Mouse (Mus musculus) heart, postnatal 0 days (tissue): Measurements from ENCODE around the gene Carm1. TPM values are rescaled to one million over a fixed set of nuclear protein-coding genes. Genes with fewer than 3 reads are reported as not detected.
A peak's percentile ranks its signal among the peaks of the same experiment; 100 is the strongest.

Experiments used
- ATAC-seq: fragments of 200-750 bp; cut with Nextera tagmentation; 2 replicates; pipeline ENCODE4 v1.8.0; 2017; ENCODE audit warnings: low read depth, moderate number of reproducible peaks, moderate library complexity; ENCODE audit not compliant: insufficient read depth
- DNase-seq: peaks from one replicate; pipeline ENCODE4 v3.0.0-alpha.2; 2016; ENCODE audit warnings: low spot score
- H3K27ac ChIP-seq: fragments of 300-500 bp; sonication (generic); 2 replicates; pipeline ENCODE4 v1.5.1; 2014; ENCODE audit warnings: low read depth, mild to moderate bottlenecking
- H3K27me3 ChIP-seq: fragments of 300-500 bp; sonication (generic); 2 replicates; pipeline ENCODE4 v1.6.1; 2014; ENCODE audit warnings: low read length, mixed read lengths; ENCODE audit not compliant: control insufficient read depth, insufficient read depth
- H3K36me3 ChIP-seq: fragments of 300-500 bp; sonication (generic); replicated peaks from 2 replicates; pipeline ENCODE4 v1.6.1; 2014; ENCODE audit warnings: low read length, mixed read lengths; ENCODE audit not compliant: control insufficient read depth, insufficient read depth
- H3K4me1 ChIP-seq: fragments of 300-500 bp; sonication (generic); 2 replicates; pipeline ENCODE4 v1.6.1; 2014; ENCODE audit warnings: antibody characterized with exemption; ENCODE audit not compliant: control insufficient read depth, insufficient read depth
- H3K4me2 ChIP-seq: fragments of 300-500 bp; sonication (generic); 2 replicates; pipeline ENCODE4 v1.6.1; 2014; ENCODE audit warnings: low read depth, mild to moderate bottlenecking, low read length, moderate library complexity
- H3K4me3 ChIP-seq: fragments of 300-500 bp; sonication (generic); 2 replicates; pipeline ENCODE4 v1.5.1; 2014; ENCODE audit warnings: low read depth, low read length
- H3K9ac ChIP-seq: fragments of 300-500 bp; sonication (generic); replicated peaks from 2 replicates; pipeline ENCODE4 v1.6.1; 2014; ENCODE audit warnings: low read depth, low read length, mixed read lengths
- H3K9me3 ChIP-seq: fragments of 300-500 bp; sonication (generic); replicated peaks from 2 replicates; pipeline ENCODE4 v1.6.1; 2016; ENCODE audit warnings: low read length; ENCODE audit not compliant: control insufficient read depth
- CTCF ChIP-seq: IDR thresholded peaks from 2 replicates; pipeline ENCODE4 v1.5.1; 2016; ENCODE audit warnings: antibody characterized with exemption, control low read depth, low read depth
- EP300 ChIP-seq: IDR thresholded peaks from 2 replicates; pipeline ENCODE4 v1.6.1; 2016; ENCODE audit warnings: antibody characterized with exemption, low read depth
- WGBS: fragments of 180-500 bp; shearing (Covaris S2); extraction: QIAGEN DNeasy Blood & Tissue Kit; methylation state at CpG from one replicate; pipeline ENCODE4 v1.1.7; 2014; 5-methylcytosine and 5-hydroxymethylcytosine counted together
- polyA plus RNA-seq: library from polyadenylated mRNA; unstranded; fragments of >200 nt; fragmentation: Nextera tagmentation; extraction: Ambion mirVana; gene quantifications from 2 replicates; pipeline ENCODE4 v1.2.1, GENCODE M21; 2015
- total RNA-seq: library from RNA; depleted of rRNA; stranded (reverse); fragments of >200 nt; gene quantifications from 2 replicates; pipeline ENCODE4 v1.2.3, GENCODE M21; 2014; ENCODE audit warnings: low replicate concordance

The Carm1 gene
- total and polyA plus RNA-seq, 2 experiments from 2014 or later = 12.7 to 78.3 TPM

DNA sequence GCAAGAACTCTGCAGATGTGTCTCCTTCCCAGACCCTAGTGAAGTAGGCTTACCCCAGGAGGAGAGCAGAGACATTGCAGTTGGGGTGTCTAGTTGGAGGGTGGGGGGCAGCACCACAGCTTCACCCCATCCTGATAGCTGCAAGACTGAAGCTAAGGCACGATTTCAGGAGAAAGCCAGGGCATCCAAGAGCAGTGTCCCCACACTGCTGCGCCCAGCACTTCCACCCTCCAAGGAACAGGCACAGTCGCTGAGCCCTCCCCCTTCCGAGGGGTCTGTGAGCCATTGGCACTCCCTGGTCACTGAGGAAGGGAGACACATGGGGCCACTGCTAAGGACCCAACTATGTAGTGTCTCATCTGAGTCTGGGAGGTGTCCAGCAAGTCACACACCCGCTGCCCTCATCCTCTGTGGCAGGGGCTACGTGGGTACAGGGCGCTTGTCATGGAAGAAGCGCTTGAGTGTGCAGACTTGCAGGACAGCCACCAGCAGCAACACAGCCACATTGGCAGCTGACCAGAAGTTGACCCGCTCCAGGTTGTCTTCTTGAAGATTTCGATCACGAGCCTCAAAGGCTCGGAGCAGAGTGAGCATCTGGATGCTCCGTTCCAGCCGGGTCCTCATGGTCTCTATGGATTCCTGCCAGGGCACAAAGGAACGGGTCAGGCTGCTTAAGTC lies 38.8 kb upstream of the Carm1 start:
- no peak overlapping the region for H3K9ac ChIP-seq
- no peak overlapping the region for H3K27ac ChIP-seq
- no peak for DNase-seq
- no peaks in the 10 kb centered on the region for H3K9me3 ChIP-seq
- H3K4me1 ChIP-seq = peaks cover 14% of the 10 kb centered on the region; the same call in 1 of the 2 replicates
- 86% methylated on average over 15 of the region's 15 CpGs for WGBS
- no peaks in the 10 kb centered on the region for H3K27me3 ChIP-seq
- ATAC-seq = no peak
- peaks cover 57% of the 10 kb centered on the region for H3K36me3 ChIP-seq
- H3K4me3 ChIP-seq = no peak overlapping the region
- TF ChIP-seq CTCF (no peak), EP300 (no peak)
- no peak overlapping the region for H3K4me2 ChIP-seq

DNA sequence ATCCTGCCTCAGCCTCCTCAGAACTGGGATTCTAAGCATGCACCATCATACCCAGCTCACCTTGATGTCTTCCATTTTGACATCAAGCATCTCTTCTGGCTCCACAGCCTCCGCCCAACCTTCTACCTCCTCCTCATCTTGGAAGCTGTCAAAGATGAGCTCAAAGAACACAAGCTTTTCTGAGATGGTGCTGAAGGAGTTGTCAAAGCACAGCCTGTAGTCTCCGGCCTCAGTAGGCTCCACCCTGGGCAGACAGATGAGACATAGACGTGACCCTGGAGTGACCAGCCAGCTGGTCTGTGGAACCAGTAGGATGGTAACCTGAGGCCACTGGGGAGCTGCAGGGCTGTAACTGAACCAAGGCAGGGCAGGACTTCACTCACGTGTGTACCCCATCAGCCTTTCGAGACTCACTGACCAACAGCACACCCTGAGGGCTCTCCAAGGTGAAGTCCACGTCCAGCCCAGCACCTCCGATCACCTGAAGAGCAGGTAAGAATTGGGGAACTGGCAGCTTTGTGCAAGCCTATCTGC lies 37.8 kb upstream of the Carm1 start:
- 74% methylated on average over 7 of the region's 7 CpGs for WGBS

DNA sequence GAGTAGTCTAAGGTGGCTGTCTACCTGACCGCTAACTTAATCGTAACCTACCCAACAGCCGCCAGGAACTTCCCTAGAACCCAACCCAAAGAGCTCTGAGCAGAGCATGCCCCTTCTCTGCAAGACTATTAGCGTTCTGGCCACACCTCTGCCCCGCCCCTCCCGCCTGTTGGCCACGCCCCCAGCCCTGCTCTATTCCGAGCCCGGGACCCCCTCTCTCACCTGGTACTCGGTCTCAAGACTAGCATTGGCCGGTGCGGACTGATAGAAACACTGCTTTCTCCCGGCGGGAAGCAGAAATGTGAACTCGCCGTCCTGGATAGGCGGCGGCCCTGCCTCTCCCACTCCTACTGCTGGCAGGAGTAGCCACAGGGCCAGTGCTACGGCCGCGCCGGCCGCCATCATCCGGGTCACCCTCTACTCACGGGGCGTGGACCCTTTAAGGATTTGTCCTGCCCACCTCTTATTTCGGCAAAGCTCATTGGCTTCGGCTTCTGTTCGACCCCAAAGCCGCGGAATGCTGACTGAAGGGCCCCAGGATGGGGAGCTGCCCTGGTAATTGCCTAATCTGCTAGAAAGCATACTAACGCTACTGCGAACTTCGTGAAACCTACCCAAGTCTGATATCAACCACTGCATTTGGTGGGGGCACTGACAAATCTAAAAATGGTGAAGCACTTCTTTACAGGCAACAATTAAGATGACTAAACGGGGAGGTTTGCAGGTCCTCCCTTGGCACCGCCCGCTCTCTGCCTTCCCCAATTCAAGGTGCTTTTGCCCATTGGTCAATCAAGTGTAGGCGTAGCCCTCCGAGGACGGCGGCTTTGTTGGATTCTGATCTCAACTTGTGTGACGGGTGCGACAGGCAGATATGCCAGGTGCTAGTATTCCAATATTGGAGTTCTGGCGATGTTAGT lies 36.7 kb upstream of the Carm1 start, which contains the start of gene Tmed1:
TSS of gene Tmed1 (minus strand) at position 481 of the 917 bp plus-strand sequence.
- H3K4me3 ChIP-seq = peak within 1 kb of the TSS; percentile 79
- H3K27ac ChIP-seq = peak within 1 kb of the TSS; percentile 91
- no peaks in the 10 kb centered on the region for H3K9me3 ChIP-seq
- peak within 1 kb of the TSS; percentile 54 for H3K9ac ChIP-seq
- peaks cover 14% of the 10 kb centered on the region; the same call in 1 of the 2 replicates for H3K4me1 ChIP-seq
- H3K4me2 ChIP-seq = peak within 1 kb of the TSS; percentile 71
- under 1% methylated on average over 44 of the region's 44 CpGs for WGBS
- H3K36me3 ChIP-seq = peaks cover 36% of the 10 kb centered on the region
- no peaks in the 10 kb centered on the region for H3K27me3 ChIP-seq
- ATAC-seq = peak; percentile 97
- TF ChIP-seq CTCF (no peak), EP300 (peak; percentile 99)
- peak; percentile 97 for DNase-seq

More for the DNA sequence above, 37.8 kb upstream of the Carm1 start:
- ATAC-seq (no peak), DNase-seq (no peak)
- no peaks in the 10 kb centered on the region for H3K9me3 ChIP-seq
- peaks cover 47% of the 10 kb centered on the region for H3K36me3 ChIP-seq
- TF ChIP-seq EP300 = no peak
- TF ChIP-seq CTCF = no peak
- peak overlapping the region; percentile 54; the same call in 1 of the 2 replicates for H3K9ac ChIP-seq
- H3K4me2 ChIP-seq = peak overlapping the region; percentile 71
- no peaks in the 10 kb centered on the region for H3K27me3 ChIP-seq
- H3K4me3 ChIP-seq = peak overlapping the region; percentile 79; the same call in 1 of the 2 replicates
- H3K4me1 ChIP-seq = peaks cover 14% of the 10 kb centered on the region; the same call in 1 of the 2 replicates
- H3K27ac ChIP-seq = no peak overlapping the region

DNA sequence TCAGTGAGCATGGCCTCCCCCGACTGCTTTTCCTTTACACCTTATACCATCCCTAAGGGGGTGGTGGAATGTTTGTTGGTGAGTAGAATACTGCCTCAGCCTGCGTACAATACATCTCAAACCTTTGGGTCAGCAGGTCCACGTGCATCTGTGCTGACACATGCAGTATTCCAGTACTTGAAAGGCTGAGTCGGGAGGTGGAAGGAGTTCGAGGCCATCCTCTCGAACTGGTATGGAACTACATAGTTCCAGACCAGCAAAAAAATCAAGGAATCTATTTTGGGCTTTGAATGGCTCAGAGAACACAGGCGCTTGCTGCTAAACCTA lies 36.0 kb upstream of the Carm1 start:
- H3K4me1 ChIP-seq = peaks cover 14% of the 10 kb centered on the region; the same call in 1 of the 2 replicates
- peak; percentile 20 for DNase-seq
- H3K27ac ChIP-seq = peak overlapping the region; percentile 91
- peak overlapping the region; percentile 79 for H3K4me3 ChIP-seq
- H3K36me3 ChIP-seq = peaks cover 30% of the 10 kb centered on the region
- H3K9ac ChIP-seq = peak overlapping the region; percentile 54; the same call in 1 of the 2 replicates
- H3K27me3 ChIP-seq = no peaks in the 10 kb centered on the region
- TF ChIP-seq EP300 = no peak
- no peak for TF ChIP-seq CTCF
- peak; percentile 9; the same call in 1 of the 2 replicates for ATAC-seq
- 3% methylated on average over 7 of the region's 7 CpGs for WGBS
- no peaks in the 10 kb centered on the region for H3K9me3 ChIP-seq
- peak overlapping the region; percentile 71 for H3K4me2 ChIP-seq

DNA sequence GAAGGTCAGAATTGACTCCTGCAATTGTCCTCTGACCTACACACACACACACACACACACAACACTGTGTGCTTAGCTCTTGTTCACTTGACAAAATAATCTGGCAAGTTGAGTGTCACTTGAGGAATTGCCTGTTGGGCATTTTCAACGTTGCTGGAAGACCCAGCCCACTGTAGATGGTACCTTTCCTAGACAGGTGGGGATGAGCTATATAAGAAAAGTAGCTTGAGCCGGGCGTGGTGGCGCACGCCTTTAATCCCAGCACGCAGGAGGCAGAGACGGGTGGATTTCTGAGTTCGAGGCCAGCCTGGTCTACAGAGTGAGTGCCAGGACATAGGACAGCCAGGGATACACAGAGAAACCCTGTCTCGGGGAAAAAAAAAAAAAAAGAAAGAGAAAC lies 35.6 kb upstream of the Carm1 start:
- ATAC-seq = no peak
- H3K4me1 ChIP-seq = peaks cover 14% of the 10 kb centered on the region; the same call in 1 of the 2 replicates
- H3K9ac ChIP-seq = 0 out of 2 replicates have a peak overlapping the region, but pooled peaks have one; percentile 54
- WGBS = 80% methylated on average over 9 of the region's 9 CpGs
- no peaks in the 10 kb centered on the region for H3K27me3 ChIP-seq
- TF ChIP-seq CTCF (no peak), EP300 (no peak)
- 0 out of 2 replicates have a peak overlapping the region, but pooled peaks have one; percentile 79 for H3K4me3 ChIP-seq
- H3K4me2 ChIP-seq = peak overlapping the region; percentile 71
- H3K27ac ChIP-seq = peak overlapping the region; percentile 91
- no peak for DNase-seq
- no peaks in the 10 kb centered on the region for H3K9me3 ChIP-seq
- peaks cover 26% of the 10 kb centered on the region for H3K36me3 ChIP-seq
